Mouse (Mus musculus) hindbrain, postnatal 0 days (tissue): Measurements from ENCODE around the gene Dazap1. TPM values are rescaled to one million over a fixed set of nuclear protein-coding genes. Genes with fewer than 3 reads are reported as not detected.

Experiments
- ATAC-seq: fragments of 200-750 bp; cut with Nextera tagmentation; 2 replicates; pipeline ENCODE4 v1.8.0; 2017; ENCODE audit warnings: mild to moderate bottlenecking, moderate TSS enrichment, moderate library complexity
- DNase-seq: peaks from one replicate; pipeline ENCODE4 v3.0.0-alpha.2; 2015; ENCODE audit warnings: low spot score
- H3K27ac ChIP-seq: fragments of 300-500 bp; sonication (generic); 2 replicates; pipeline ENCODE4 v1.5.1; 2014; ENCODE audit warnings: mild to moderate bottlenecking
- H3K27me3 ChIP-seq: fragments of 300-500 bp; sonication (generic); 2 replicates; pipeline ENCODE4 v1.6.1; 2014; ENCODE audit warnings: low read length, mixed read lengths; ENCODE audit not compliant: insufficient read depth
- H3K36me3 ChIP-seq: fragments of 300-500 bp; sonication (generic); 2 replicates; pipeline ENCODE4 v1.6.1; 2014; ENCODE audit warnings: low read length, mixed read lengths; ENCODE audit not compliant: insufficient read depth
- H3K4me1 ChIP-seq: fragments of 300-500 bp; sonication (generic); 2 replicates; pipeline ENCODE4 v1.6.1; 2014; ENCODE audit warnings: antibody characterized with exemption, low read length, mixed read lengths; ENCODE audit not compliant: insufficient read depth
- H3K4me2 ChIP-seq: fragments of 300-500 bp; sonication (generic); 2 replicates; pipeline ENCODE4 v1.6.1; 2014; ENCODE audit warnings: low read depth, mild to moderate bottlenecking, low read length, moderate library complexity, mixed read lengths
- H3K4me3 ChIP-seq: fragments of 300-500 bp; sonication (generic); 2 replicates; pipeline ENCODE4 v1.5.1; 2014; ENCODE audit warnings: low read length
- H3K9ac ChIP-seq: fragments of 300-500 bp; sonication (generic); replicated peaks from 2 replicates; pipeline ENCODE4 v1.6.1; 2014; ENCODE audit warnings: mild to moderate bottlenecking, low read length, moderate library complexity, mixed read lengths
- H3K9me3 ChIP-seq: fragments of 300-500 bp; sonication (generic); 2 replicates; pipeline ENCODE4 v1.6.1; 2016; ENCODE audit warnings: low read length, mixed read lengths
- CTCF ChIP-seq: IDR thresholded peaks from 2 replicates; pipeline ENCODE4 v1.5.1; 2016; ENCODE audit warnings: antibody characterized with exemption, control low read depth, low read depth
- WGBS: fragments of 180-500 bp; shearing (Covaris S2); extraction: QIAGEN DNeasy Blood & Tissue Kit; methylation state at CpG from one replicate; pipeline ENCODE4 v1.1.7; 2014; 5-methylcytosine and 5-hydroxymethylcytosine counted together
- polyA plus RNA-seq: library from polyadenylated mRNA; unstranded; fragments of >200 nt; fragmentation: Nextera tagmentation; extraction: Ambion mirVana; gene quantifications from 2 replicates; pipeline ENCODE4 v1.2.1, GENCODE M21; 2015
- total RNA-seq: library from RNA; depleted of rRNA; stranded (reverse); fragments of >200 nt; gene quantifications from 2 replicates; pipeline ENCODE4 v1.2.3, GENCODE M21; 2014

Dazap1 gene
- total and polyA plus RNA-seq, 2 experiments from 2014 or later = 38.5 to 79.1 TPM

GRCm38 (mm10) chr10:80312586-80313504 is 51.6 kb downstream of the Dazap1 start:
- Histone ChIP-seq H3K27me3 (no peaks in the 10 kb centered on the region), H3K27ac (no peak overlapping the region; the same call in 1 of the 2 replicates), H3K9ac (no peak overlapping the region; the same call in 1 of the 2 replicates), H3K4me1 (no peaks in the 10 kb centered on the region), H3K9me3 (no peaks in the 10 kb centered on the region), H3K4me3 (no peak overlapping the region), H3K36me3 (peaks cover 64% of the 10 kb centered on the region), H3K4me2 (no peak overlapping the region)
- WGBS = 66% methylated on average over 54 of the region's 54 CpGs
- no peak for TF ChIP-seq CTCF
- no peak for ATAC-seq
- no peak for DNase-seq

- H3K27me3 ChIP-seq = no peaks in the 10 kb centered on the region
- H3K4me2 ChIP-seq = no peak overlapping the region
- H3K9ac ChIP-seq = no peak overlapping the region
- peaks cover 55% of the 10 kb centered on the region for H3K36me3 ChIP-seq
- DNase-seq (no peak), ATAC-seq (no peak)
- H3K4me1 ChIP-seq = no peaks in the 10 kb centered on the region
- H3K27ac ChIP-seq = no peak overlapping the region
- no peaks in the 10 kb centered on the region for H3K9me3 ChIP-seq
- H3K4me3 ChIP-seq = no peak overlapping the region
- 55% methylated on average over 20 of the region's 20 CpGs for WGBS
- no peak for TF ChIP-seq CTCF
Observed at GRCm38 (mm10) chr10:80313627-80314201, 52.4 kb downstream of the Dazap1 start.

- no peak overlapping the region for H3K27ac ChIP-seq
- H3K36me3 ChIP-seq = peaks cover 48% of the 10 kb centered on the region
- H3K4me3 ChIP-seq = no peak overlapping the region
- ATAC-seq (no peak), DNase-seq (no peak)
- no peaks in the 10 kb centered on the region for H3K4me1 ChIP-seq
- no peak overlapping the region for H3K4me2 ChIP-seq
- H3K9me3 ChIP-seq = no peaks in the 10 kb centered on the region
- H3K9ac ChIP-seq = 0 out of 2 replicates have a peak overlapping the region, but pooled peaks have one; percentile 9
- 55% methylated on average over 16 of the region's 16 CpGs for WGBS
- H3K27me3 ChIP-seq = no peaks in the 10 kb centered on the region
- TF ChIP-seq CTCF = no peak
Observed at GRCm38 (mm10) chr10:80314494-80315001, 53.3 kb downstream of the Dazap1 start.

GRCm38 (mm10) chr10:80315315-80315714 is 54.0 kb downstream of the Dazap1 start:
- no peaks in the 10 kb centered on the region for H3K9me3 ChIP-seq
- ATAC-seq (no peak), DNase-seq (no peak)
- no peak overlapping the region for H3K4me3 ChIP-seq
- no peak for TF ChIP-seq CTCF
- peaks cover 48% of the 10 kb centered on the region for H3K36me3 ChIP-seq
- H3K4me1 ChIP-seq = no peaks in the 10 kb centered on the region
- H3K27me3 ChIP-seq = no peaks in the 10 kb centered on the region
- 51% methylated on average over 27 of the region's 27 CpGs for WGBS
- H3K27ac ChIP-seq = no peak overlapping the region
- no peak overlapping the region for H3K9ac ChIP-seq
- no peak overlapping the region for H3K4me2 ChIP-seq

GRCm38 (mm10) chr10:80316359-80316781 is 55.1 kb downstream of the Dazap1 start:
- H3K9me3 ChIP-seq = no peaks in the 10 kb centered on the region
- no peak overlapping the region for H3K4me3 ChIP-seq
- no peaks in the 10 kb centered on the region for H3K4me1 ChIP-seq
- no peak for DNase-seq
- no peak overlapping the region for H3K4me2 ChIP-seq
- H3K9ac ChIP-seq = no peak overlapping the region
- WGBS = 28% methylated on average over 11 of the region's 11 CpGs
- H3K36me3 ChIP-seq = peaks cover 40% of the 10 kb centered on the region
- ATAC-seq = peak; percentile 4; the same call in 1 of the 2 replicates
- TF ChIP-seq CTCF = no peak
- H3K27me3 ChIP-seq = no peaks in the 10 kb centered on the region
- peak overlapping the region; percentile 43; the same call in 1 of the 2 replicates for H3K27ac ChIP-seq

GRCm38 (mm10) chr10:80317011-80317410 is 55.7 kb downstream of the Dazap1 start:
- no peaks in the 10 kb centered on the region for H3K27me3 ChIP-seq
- H3K4me3 ChIP-seq = no peak overlapping the region
- no peak overlapping the region for H3K4me2 ChIP-seq
- ATAC-seq (no peak), DNase-seq (no peak)
- peak overlapping the region; percentile 43; the same call in 1 of the 2 replicates for H3K27ac ChIP-seq
- peaks cover 34% of the 10 kb centered on the region for H3K36me3 ChIP-seq
- no peak for TF ChIP-seq CTCF
- 47% methylated on average over 10 of the region's 10 CpGs for WGBS
- H3K4me1 ChIP-seq = no peaks in the 10 kb centered on the region
- no peaks in the 10 kb centered on the region for H3K9me3 ChIP-seq
- H3K9ac ChIP-seq = no peak overlapping the region
